Mouse (Mus musculus) heart, embryonic 11.5 days (tissue): ENCODE measurements around the gene Sfn. TPM values are rescaled to one million over a fixed set of nuclear protein-coding genes. Genes with fewer than 3 reads are reported as not detected.

Experiments used
- ATAC-seq: fragments of 200-750 bp; cut with Nextera tagmentation; replicated peaks from 2 replicates; pipeline ENCODE4 v1.8.0; 2017; ENCODE audit warnings: moderate library complexity; ENCODE audit not compliant: insufficient number of reproducible peaks, low FRiP score, low TSS enrichment
- H3K27ac ChIP-seq: fragments of 300-500 bp; sonication (generic); 2 replicates; pipeline ENCODE4 v1.5.1; 2014; ENCODE audit warnings: mild to moderate bottlenecking, low read depth, low read length
- H3K27me3 ChIP-seq: fragments of 300-500 bp; sonication (generic); 2 replicates; pipeline ENCODE4 v1.6.1; 2014; ENCODE audit warnings: mild to moderate bottlenecking, low read length, mixed read lengths; ENCODE audit not compliant: control insufficient read depth, insufficient read depth
- H3K36me3 ChIP-seq: fragments of 300-500 bp; sonication (generic); 2 replicates; pipeline ENCODE4 v1.6.1; 2014; ENCODE audit warnings: mild to moderate bottlenecking, low read length, moderate library complexity, mixed read lengths; ENCODE audit not compliant: control insufficient read depth, insufficient read depth
- H3K4me1 ChIP-seq: fragments of 300-500 bp; sonication (generic); 2 replicates; pipeline ENCODE4 v1.6.1; 2014; ENCODE audit warnings: low read length; ENCODE audit not compliant: control insufficient read depth, insufficient read depth
- H3K4me2 ChIP-seq: fragments of 300-500 bp; sonication (generic); 2 replicates; pipeline ENCODE4 v1.6.1; 2014; ENCODE audit warnings: mild to moderate bottlenecking, moderate library complexity
- H3K4me3 ChIP-seq: fragments of 300-500 bp; sonication (generic); 2 replicates; pipeline ENCODE4 v1.5.1; 2014; ENCODE audit warnings: low read depth, low read length
- H3K9ac ChIP-seq: fragments of 300-500 bp; sonication (generic); 2 replicates; pipeline ENCODE4 v1.6.1; 2014; ENCODE audit warnings: mild to moderate bottlenecking, low read depth, low read length, moderate library complexity
- H3K9me3 ChIP-seq: fragments of 300-500 bp; sonication (generic); replicated peaks from 2 replicates; pipeline ENCODE4 v1.6.1; 2016; ENCODE audit warnings: low read length; ENCODE audit not compliant: control insufficient read depth
- WGBS: fragments of 180-500 bp; shearing (Covaris S2); extraction: QIAGEN DNeasy Blood & Tissue Kit; methylation state at CpG from one replicate; pipeline ENCODE4 v1.1.7; 2014; ENCODE audit not compliant: insufficient replicate concordance; 5-methylcytosine and 5-hydroxymethylcytosine counted together
- polyA plus RNA-seq: library from polyadenylated mRNA; unstranded; fragments of >200 nt; fragmentation: Nextera tagmentation; extraction: Ambion mirVana; gene quantifications from 2 replicates; pipeline ENCODE4 v1.2.1, GENCODE M21; 2014

The Sfn gene
- polyA plus RNA-seq, 1 experiment from 2014 or later = 3.0 TPM

- H3K4me2 ChIP-seq = no peak overlapping the region
Measured at GRCm38 (mm10) chr4:133604175-133604574, 2.2 kb upstream of the Sfn start.

DNA sequence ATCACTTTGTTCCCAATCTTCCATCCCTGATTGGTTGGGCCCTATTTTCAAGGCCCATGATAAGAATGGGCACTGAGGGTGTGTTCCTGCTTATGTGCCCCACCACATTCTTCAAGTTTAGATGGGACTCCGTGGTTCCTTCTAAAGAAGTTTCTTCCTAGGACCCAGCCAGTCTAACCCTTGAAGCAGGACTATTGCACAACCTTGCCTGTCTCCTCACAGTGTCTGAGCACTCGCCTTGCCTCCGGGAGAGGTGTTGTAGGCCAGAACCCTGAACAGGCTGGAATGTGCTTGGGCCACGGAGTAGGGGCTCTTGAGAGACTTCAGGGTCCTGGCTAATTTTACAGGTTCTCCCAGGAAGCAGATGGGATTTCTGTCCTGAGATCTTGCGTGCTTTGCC, 1.1 kb upstream of the Sfn start:
- Histone ChIP-seq H3K4me3 (no peak overlapping the region), H3K9ac (no peak overlapping the region), H3K27ac (no peak overlapping the region), H3K4me1 (peaks cover 14% of the 10 kb centered on the region), H3K4me2 (no peak overlapping the region), H3K9me3 (no peaks in the 10 kb centered on the region), H3K36me3 (no peaks in the 10 kb centered on the region), H3K27me3 (peaks cover 41% of the 10 kb centered on the region)
- ATAC-seq = no peak
- 83% methylated on average over 5 of the region's 5 CpGs for WGBS

More at GRCm38 (mm10) chr4:133604175-133604574, 2.2 kb upstream of the Sfn start:
- no peak overlapping the region for H3K27ac ChIP-seq
- H3K4me3 ChIP-seq = no peak overlapping the region
- peaks cover 12% of the 10 kb centered on the region for H3K4me1 ChIP-seq
- ATAC-seq = no peak
- H3K27me3 ChIP-seq = peaks cover 34% of the 10 kb centered on the region
- 79% methylated on average over 7 of the region's 7 CpGs for WGBS
- H3K9ac ChIP-seq = no peak overlapping the region
- H3K9me3 ChIP-seq = no peaks in the 10 kb centered on the region
- H3K36me3 ChIP-seq = no peaks in the 10 kb centered on the region; the same call in 1 of the 2 replicates

DNA sequence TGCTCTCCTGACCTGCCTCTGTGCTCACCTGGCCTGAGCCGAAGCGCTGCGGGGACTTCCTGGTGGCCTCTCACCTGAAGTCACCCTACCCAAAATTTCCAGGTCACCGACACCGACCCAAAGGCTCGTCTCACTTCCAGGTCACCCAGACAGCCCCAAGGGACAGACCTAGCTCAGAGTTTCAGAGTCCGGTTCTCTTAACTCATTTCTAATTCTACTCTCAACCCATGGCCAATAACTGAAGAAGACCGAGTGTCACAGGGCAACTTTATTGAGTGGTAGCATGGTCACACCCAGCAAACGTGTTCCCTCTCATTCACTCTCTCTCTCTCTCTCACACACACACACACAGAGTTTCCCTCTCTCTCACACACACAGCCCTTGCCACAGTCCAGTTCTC, 1.7 kb downstream of the Sfn start:
- Histone ChIP-seq H3K27me3 (peaks cover 41% of the 10 kb centered on the region), H3K9me3 (no peaks in the 10 kb centered on the region), H3K4me2 (peak overlapping the region; percentile 90), H3K4me1 (peaks cover 18% of the 10 kb centered on the region), H3K36me3 (no peaks in the 10 kb centered on the region), H3K9ac (0 out of 2 replicates have a peak overlapping the region, but pooled peaks have one; percentile 22), H3K27ac (no peak overlapping the region), H3K4me3 (peak overlapping the region; percentile 60)
- ATAC-seq = no peak
- WGBS = 19% methylated on average over 9 of the region's 9 CpGs

DNA sequence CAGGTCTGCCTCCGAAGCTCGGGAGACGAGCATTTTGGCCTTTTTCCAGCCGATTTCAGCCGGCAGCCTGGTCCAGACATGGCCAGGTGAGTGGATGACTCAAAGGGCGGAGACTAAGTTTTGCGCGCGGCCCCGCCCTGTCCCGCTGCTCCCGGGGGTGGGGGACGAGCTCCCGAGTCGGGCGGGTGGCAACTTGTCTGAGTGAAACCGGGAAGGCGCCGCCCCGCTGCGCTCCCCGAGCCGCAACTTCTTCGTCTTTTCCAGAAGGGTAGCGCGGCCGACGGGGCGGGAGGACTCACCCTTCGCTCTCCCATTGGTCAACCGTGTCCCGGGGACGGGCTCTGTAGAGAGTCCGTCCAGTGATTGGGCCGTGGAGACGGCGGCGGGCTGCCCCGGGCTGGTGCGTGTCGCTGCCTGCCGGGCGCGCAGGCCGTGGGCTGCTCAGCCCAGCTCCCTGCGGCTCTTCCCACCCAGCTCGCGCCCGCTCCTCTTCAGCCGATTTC, 2.3 kb downstream of the Sfn start:
- H3K27me3 ChIP-seq = peaks cover 41% of the 10 kb centered on the region
- WGBS = under 1% methylated on average over 47 of the region's 50 CpGs

DNA sequence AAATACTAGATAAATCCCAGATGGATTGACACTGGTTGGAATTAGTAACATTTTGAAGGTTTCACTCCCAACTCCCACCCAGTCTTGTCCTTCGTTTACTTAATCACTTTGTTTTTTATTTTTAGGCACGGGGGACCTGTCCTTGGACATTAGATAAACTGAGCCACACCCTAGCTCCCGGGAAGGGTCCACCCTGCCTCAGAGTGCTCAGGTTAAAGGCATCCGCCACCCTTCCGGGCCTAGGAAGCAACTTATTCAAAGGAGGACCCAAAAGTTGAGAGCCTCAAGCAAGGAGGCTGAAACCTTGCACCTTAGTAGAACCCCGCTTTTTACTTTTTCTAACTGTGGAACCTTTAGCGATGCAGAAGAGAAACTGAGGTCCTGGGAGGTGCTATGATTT, 2.9 kb downstream of the Sfn start:
- Histone ChIP-seq H3K9ac (peak overlapping the region; percentile 70), H3K9me3 (no peaks in the 10 kb centered on the region), H3K4me3 (peak overlapping the region; percentile 60), H3K4me1 (peaks cover 18% of the 10 kb centered on the region), H3K36me3 (no peaks in the 10 kb centered on the region), H3K4me2 (peak overlapping the region; percentile 90), H3K27me3 (peaks cover 41% of the 10 kb centered on the region), H3K27ac (no peak overlapping the region)
- ATAC-seq = no peak
- WGBS = 13% methylated on average over 7 of the region's 7 CpGs

More for the DNA sequence above, 2.3 kb downstream of the Sfn start:
- H3K9me3 ChIP-seq = no peaks in the 10 kb centered on the region
- peak; percentile 91 for ATAC-seq
- H3K36me3 ChIP-seq = no peaks in the 10 kb centered on the region
- H3K4me1 ChIP-seq = peaks cover 18% of the 10 kb centered on the region
- no peak overlapping the region for H3K27ac ChIP-seq
- peak overlapping the region; percentile 70 for H3K9ac ChIP-seq
- H3K4me3 ChIP-seq = peak overlapping the region; percentile 60
- H3K4me2 ChIP-seq = peak overlapping the region; percentile 90

- peak overlapping the region; percentile 90 for H3K4me2 ChIP-seq
- H3K27me3 ChIP-seq = peaks cover 40% of the 10 kb centered on the region
- peaks cover 18% of the 10 kb centered on the region for H3K4me1 ChIP-seq
- WGBS = 44% methylated on average over 4 of the region's 4 CpGs
- no peaks in the 10 kb centered on the region for H3K9me3 ChIP-seq
- no peak overlapping the region for H3K9ac ChIP-seq
- no peak overlapping the region for H3K27ac ChIP-seq
- H3K4me3 ChIP-seq = no peak overlapping the region; the same call in 1 of the 2 replicates
- ATAC-seq = no peak
- H3K36me3 ChIP-seq = no peaks in the 10 kb centered on the region
Measured at GRCm38 (mm10) chr4:133598616-133599015, 3.4 kb downstream of the Sfn start.

- Histone ChIP-seq H3K4me1 (peaks cover 17% of the 10 kb centered on the region), H3K9me3 (no peaks in the 10 kb centered on the region), H3K4me2 (no peak overlapping the region), H3K27me3 (peaks cover 15% of the 10 kb centered on the region), H3K9ac (no peak overlapping the region), H3K27ac (no peak overlapping the region), H3K4me3 (no peak overlapping the region), H3K36me3 (peaks cover 6% of the 10 kb centered on the region; the same call in 1 of the 2 replicates)
- 81% methylated on average over 6 of the region's 6 CpGs for WGBS
- ATAC-seq = no peak
Measured at GRCm38 (mm10) chr4:133596084-133596483, 5.9 kb downstream of the Sfn start.

GRCm38 (mm10) chr4:133595538-133595937, 6.4 kb downstream of the Sfn start:
- peaks cover 17% of the 10 kb centered on the region for H3K4me1 ChIP-seq
- no peak overlapping the region for H3K4me3 ChIP-seq
- H3K4me2 ChIP-seq = peak overlapping the region; percentile 32
- 43% methylated on average over 7 of the region's 7 CpGs for WGBS
- peak overlapping the region; percentile 49; the same call in 1 of the 2 replicates for H3K9ac ChIP-seq
- peaks cover 10% of the 10 kb centered on the region for H3K36me3 ChIP-seq
- H3K9me3 ChIP-seq = no peaks in the 10 kb centered on the region
- peaks cover 15% of the 10 kb centered on the region for H3K27me3 ChIP-seq
- H3K27ac ChIP-seq = no peak overlapping the region
- no peak for ATAC-seq

DNA sequence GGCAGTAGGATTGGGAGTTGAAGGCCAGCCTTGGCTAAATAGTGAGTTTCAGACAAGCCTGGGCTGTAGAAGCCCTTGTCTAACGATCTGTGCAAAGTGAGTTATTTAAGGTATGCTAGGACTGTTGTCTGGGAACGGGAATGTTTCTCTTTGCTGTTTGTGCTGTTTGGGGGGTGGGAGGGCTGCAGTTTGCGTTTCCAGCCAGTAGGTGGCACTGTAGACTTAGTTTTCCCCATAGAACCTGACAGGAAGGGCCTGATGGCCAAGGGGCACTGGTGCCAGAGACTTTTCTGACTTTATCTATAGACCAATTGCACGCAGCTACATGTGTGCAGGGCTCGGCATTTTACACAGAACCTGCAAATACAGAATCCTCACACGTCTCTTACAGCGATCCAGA, 9.4 kb downstream of the Sfn start:
- H3K9ac ChIP-seq = no peak overlapping the region
- no peak for ATAC-seq
- no peaks in the 10 kb centered on the region for H3K9me3 ChIP-seq
- H3K4me1 ChIP-seq = peaks cover 7% of the 10 kb centered on the region; the same call in 1 of the 2 replicates
- 25% methylated on average over 7 of the region's 7 CpGs for whole genome bisulfite sequencing
- peaks cover 18% of the 10 kb centered on the region for H3K36me3 ChIP-seq
- no peak overlapping the region for H3K4me2 ChIP-seq
- H3K4me3 ChIP-seq = no peak overlapping the region
- H3K27me3 ChIP-seq = no peaks in the 10 kb centered on the region; the same call in 1 of the 2 replicates
- no peak overlapping the region for H3K27ac ChIP-seq
